Mouse (Mus musculus) kidney, adult 2 months (tissue): ENCODE data around the gene Rnase9.

Source experiments
- CTCF ChIP-seq: fragments of 200-500 bp; conservative IDR thresholded peaks from 2 replicates; pipeline ENCODE4 v1.5.1; 2011; ENCODE audit warnings: low read depth, mild to moderate bottlenecking, control low read depth, low read length, moderate library complexity, mixed read lengths; ENCODE audit not compliant: insufficient read depth, insufficient read length
- POLR2A ChIP-seq: fragments of 200-500 bp; IDR thresholded peaks from one replicate; pipeline ENCODE4 v1.6.1; 2011; ENCODE audit warnings: low read depth, low read length, control low read depth

- TF ChIP-seq POLR2A (no peak), CTCF (no peak)
Observed at GRCm38 (mm10) chr14:51088166-51088969, 46.7 kb upstream of the Rnase9 start.
